Mouse (Mus musculus) monocyte, adult 5-6 weeks (primary cell): ENCODE data around the gene Dock9. TPM values are rescaled to one million over a fixed set of nuclear protein-coding genes. Genes with fewer than 3 reads are reported as not detected.
A peak's percentile ranks its signal among the peaks of the same experiment; 100 is the strongest.

Experiments
- ATAC-seq: fragments of 153-309, 156-312 bp; replicated peaks from 2 replicates; pipeline ENCODE4 v1.8.0; 2017; ENCODE audit warnings: mild to moderate bottlenecking; ENCODE audit not compliant: low TSS enrichment, insufficient number of reproducible peaks, severe bottlenecking, poor library complexity, low FRiP score
- total RNA-seq: library from RNA; stranded (forward); fragments of 200-1000, 200-491, 200-594 nt; gene quantifications from 3 replicates; pipeline ENCODE4 v1.2.3, GENCODE M21; 2017

Gene Dock9
- total RNA-seq, 1 experiment from 2014 or later = 3.1 TPM

DNA sequence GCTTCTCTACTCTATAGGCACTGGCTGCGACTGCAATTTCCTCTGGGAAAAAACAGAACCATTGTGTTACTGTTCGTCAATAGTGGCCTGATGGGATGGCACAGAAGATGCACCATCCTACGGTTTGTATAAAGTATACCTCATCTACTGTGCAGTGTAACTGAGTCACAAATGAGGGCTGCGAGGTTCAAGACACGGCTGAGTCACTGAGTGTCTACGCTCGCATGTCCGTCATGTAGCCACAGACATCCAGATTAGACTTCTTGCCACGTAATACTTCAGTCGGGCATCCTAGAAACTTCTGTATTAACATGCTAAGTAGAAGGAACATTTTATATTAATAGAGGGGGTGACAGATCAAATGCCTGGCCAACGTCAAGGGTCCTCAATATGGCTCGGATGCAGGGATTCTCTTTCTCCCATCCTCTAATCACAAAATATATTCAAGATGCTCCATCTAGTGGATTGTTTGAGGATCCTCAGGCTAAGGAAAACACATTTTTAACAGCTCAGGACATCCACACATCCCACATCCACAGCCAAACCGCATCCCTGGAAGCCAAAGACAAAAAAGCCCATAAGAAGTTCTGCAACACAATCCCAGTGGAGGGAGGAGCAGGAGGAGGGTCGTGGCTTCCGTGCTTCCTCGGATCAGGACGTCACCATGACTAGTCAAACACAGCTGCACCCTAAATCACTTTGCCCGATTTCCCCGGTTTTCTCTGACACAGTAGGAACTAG is 44.8 kb downstream of the Dock9 start:
- ATAC-seq = no peak

DNA sequence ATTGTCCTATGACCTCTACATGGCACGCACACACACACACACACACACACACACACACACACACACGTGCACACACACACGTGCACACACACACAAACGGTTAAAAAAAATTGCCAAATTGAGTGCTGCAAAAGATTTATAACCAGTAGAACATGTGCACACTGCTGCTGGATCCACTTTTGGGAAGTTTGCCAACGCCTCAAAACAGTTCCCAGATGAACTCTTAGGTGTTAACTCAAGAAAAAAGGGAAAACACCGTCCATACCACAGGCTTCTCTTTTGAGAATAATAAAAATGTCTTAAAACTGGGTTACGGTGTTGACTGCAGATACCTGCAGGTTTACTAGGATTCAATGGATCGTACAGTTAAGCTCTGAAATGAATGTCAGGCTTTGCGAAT is 48.0 kb downstream of the Dock9 start:
- ATAC-seq = no peak

DNA sequence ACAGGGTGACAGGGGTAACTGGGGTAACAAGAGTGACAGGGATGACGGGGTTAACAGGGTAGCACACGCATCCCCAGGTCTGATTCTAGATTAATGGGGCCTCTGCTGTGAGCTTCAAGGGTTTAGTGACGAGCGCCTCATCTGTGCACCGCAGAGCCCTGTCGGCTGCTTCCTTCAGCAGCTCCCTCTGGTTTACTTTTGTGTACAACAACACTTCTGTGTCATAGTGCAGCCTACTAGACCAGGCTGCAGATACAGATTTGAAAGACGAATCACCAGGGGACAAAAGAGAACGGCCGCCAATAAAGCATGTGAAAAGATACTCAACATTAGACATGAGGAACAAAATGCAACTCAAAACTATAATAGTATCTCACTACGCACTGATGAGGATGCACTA is 48.6 kb downstream of the Dock9 start:
- no peak for ATAC-seq

DNA sequence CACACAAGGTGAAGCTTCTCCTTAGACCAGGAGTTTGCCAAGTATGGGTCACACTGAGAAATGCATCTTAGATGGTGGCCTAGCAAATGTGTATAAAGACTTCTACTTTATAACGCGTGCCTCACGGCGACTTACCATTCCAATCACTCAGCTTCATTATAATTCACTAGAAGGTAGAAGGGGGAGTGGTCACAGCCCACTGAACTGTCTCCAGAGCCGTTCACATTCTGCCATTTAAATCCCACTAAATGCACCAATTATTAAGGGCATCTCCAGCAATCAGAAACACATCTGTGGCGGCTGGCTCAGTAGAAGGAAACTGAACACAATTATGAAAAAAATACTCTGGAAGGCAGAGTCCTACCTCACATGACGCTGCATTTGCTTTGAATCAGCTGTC is 50.3 kb downstream of the Dock9 start:
- no peak for ATAC-seq

DNA sequence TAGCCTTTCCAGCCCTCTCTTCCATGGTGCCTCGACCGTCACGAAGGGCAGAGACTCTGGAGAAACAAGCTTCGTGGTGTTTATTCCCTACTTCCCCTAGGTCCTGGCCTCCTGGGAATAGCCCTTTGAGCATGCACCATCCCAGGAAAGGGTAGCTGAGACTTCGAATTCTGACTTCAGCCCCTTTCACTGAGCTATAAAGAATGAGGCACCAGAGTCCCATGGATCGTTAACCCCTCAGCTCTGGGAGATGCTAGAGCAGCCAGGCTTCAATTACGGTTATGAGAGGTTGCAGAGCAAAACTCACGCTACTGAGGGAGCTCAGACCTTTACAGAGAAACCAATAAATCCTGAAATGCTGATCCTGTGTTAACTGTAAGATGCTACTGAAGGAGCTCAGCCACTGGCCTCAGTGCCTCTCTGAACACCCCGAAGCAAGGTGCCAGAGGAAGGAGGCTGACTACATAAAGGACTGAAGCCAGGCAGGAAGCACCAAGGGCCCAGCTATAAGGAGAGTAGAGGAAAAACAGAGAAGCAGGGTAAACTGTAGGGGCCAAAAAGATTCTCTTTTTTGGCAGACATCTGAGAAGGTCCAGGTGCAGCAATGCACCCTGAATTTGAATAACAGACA is 53.7 kb downstream of the Dock9 start:
- ATAC-seq = no peak

DNA sequence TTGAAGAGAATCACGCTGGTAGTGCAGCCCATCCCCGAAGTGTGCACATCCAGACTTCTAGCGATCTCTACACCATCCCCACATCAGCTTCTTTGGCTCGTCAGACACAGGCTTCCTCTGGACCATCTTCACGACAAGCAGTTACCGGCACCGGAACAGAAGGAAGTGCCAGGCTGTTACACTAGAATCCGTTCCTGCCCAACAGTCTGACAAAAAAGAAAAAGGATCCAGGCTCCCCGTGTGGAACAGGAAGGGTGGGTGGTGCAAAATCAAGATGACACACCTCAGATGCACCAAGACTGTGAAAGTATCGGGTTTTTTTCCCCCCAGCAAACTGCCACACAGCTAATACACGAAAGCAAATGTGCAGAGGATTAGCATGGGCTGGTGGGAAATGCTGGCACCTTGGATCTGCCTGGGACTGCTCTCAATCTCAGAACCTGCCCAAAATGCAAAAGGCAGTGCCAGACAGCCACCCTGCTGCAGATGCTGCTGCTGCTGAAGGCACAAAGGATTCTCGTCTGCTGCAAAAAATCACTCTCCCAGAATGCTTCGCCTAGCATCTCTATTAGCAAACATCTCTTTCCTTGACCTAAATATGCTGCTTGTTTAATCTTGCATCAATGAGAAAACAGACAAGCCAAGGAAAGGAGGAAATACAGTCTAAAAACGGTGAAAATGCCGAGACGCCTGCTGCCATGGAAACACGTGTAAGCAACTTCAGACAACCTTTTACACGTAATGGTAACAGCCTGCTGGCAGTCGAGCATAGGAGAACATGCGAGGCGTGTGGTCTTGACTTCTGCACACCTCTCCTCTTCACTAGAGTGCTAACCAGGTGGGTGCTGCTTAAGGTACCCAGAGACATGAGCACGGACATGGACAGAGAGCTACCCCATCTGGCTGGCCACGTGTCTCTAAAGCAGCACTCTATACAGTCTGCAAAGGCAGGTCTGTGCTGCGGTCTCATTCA is 58.9 kb downstream of the Dock9 start:
- no peak for ATAC-seq

DNA sequence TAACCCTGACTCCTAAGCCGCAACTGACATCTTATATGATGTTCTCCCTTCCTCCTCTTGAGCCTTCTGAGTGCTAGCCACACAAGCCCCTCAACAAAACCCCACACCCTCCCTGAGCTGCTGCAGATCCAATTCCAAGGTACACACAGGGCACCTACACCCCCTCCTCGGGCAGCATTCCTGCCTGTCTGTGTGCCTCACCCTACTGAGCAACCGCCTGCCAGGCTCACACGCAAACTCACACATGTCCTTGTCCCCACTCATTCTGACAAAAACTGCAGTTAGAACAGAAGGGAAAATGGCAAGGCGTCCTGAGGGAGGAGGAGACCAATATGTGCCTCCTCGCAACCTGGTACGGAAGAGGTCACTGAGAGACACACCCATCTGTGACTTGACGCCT is 60.4 kb downstream of the Dock9 start:
- ATAC-seq = no peak

DNA sequence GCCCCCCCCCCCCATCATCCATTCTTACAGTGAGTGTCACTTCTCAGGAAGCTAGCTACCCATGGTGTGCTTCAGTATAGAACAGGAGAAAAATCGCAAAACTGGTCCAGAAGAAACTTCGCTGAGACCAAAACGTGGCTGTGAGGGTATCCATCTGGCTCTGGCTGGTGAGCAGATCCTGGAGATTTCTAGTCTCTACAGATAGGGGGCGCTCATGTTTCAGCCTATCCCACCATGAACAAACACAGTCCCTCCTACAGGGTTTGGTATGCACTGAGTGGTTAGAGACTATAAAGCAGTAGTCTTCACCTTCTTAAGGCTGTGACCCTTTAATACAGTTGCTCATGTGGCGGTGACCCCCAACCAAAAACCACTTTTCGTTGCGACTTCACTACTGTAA is 62.0 kb downstream of the Dock9 start:
- ATAC-seq = no peak

DNA sequence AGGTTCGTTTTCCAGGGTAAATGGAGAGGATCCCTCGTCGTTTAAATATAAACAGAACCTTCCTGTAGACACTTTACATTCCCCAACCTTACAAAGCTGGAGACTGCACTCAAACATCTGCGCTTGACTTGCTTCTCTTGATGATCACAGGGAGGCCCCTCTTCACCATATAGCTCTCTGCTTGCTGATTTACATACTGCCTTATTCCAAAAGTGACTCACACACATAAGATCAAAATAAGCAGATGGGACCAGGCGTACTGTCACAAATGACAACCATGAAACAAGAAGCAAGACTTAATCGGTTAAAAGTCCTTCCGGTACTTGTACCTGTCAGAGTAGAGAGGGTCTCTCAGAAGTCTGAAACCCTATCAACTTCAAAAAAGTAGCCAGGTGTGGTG is 63.4 kb downstream of the Dock9 start:
- ATAC-seq = no peak

DNA sequence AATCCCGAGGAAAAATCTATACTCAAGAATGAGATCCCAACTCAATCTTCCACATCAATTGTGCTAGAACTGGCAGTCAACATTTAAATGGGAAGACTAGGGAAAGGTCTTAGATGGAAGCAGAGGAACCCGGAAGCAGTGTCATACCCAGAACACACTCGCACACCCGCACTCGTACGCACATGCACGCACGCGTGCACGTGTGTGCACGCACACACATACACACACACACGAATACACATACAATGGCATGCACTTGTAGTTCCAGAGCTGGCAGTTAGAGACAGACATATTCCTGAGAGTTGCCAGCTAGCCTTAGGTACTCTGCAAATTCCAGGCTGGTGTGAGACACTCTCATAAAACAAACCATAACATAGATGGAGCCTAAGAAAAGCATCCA is 63.9 kb downstream of the Dock9 start:
- no peak for ATAC-seq

DNA sequence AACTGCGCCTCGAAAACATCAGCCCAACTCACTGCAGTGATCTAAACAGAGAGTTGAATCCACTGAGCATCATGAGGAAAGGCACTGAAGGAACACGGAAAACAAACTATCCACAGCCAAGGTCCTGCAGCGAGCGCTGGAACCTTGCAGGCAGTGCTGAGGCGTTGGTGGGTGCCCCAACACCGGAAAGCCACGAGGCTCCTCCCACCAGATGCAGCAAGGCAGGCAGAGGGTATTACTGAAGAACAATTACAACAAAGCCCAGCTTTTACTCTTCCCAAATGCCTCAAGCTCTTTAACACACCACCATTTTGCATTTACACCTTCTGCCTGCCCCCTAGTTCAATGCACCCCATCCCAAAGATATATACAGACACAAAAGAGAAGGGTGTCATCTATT is 65.4 kb downstream of the Dock9 start:
- ATAC-seq = no peak

DNA sequence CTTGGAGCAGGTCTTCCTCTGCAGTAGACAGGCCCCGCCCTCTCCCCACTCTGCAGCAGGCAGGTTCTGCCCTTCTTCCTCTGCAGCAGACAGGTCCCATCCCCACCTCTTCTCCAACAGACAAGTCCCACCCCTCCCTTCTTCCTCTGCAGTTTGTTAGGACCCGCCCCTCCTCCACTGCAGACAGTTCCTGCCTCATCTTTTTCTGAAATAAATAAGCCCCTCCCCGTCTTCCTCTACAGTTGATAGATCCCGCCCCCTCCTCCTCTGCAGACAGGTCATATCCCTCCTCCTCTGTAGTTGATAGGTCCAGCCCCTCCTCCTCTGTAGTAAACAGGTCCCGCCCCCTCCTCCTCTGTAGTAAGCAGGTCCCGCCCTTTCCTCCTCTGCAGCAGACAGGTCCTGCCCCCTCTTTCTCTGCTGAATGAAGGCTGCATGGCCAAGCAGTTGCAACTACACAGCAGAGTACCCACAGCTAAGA is 65.9 kb downstream of the Dock9 start:
- peak; percentile 72 for ATAC-seq

DNA sequence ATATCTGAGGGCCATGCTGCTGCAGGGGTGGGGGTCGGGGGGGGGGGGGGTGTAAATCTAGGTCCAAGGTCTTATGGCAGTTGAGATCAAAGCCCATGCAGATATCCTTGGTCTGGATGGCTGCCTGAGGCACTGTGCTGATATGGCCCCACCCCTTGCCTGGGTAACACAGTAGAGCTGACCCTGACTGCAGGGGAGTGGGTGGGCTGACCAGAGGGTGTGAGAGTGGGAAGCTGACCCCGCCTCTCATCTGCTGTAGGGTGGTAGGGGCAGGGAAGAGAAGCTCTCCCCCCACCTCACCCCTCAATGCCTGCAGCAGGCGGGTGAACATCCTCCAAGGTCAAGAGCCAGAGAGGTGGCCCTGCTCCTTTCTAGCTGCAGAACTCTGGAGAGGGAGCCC is 66.7 kb downstream of the Dock9 start:
- no peak for ATAC-seq

DNA sequence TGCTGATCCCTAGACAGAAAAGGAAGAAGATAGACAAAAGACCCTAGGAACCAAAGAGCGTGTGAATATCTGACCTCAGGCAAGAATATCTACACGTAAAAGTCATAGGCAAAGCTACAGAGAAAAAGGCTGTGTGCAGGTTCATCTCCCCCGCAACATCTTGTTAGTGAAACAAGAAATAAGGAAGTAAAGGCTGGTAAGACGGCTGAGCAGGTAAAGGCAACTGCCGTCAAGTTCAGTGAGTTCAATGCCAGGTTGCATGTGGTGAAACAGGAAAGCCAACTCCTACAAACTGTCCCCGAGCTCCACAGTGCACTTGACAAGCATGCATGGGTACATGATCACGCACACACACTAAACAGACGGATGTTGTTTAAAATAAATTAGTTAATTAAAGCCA is 69.6 kb downstream of the Dock9 start:
- ATAC-seq = no peak

DNA sequence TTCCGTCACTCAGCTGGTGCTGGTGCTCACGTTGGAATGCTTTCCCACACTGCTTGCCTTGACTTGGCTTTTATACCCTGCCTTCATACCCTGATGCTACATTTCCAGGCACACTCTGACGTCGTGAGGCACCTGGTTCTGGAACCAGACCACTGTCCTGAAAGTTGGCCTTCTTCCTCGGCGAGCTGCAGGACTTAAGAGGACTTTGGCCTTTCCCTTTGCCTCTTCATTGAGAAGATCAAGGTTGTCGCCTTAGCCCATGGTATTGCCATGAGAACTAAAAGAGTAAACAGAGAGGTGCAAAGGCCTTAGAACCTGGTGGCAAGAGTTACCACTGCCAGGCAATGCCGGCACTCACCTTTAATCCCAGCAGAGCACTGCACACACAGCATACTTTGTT is 73.1 kb downstream of the Dock9 start:
- ATAC-seq = no peak

DNA sequence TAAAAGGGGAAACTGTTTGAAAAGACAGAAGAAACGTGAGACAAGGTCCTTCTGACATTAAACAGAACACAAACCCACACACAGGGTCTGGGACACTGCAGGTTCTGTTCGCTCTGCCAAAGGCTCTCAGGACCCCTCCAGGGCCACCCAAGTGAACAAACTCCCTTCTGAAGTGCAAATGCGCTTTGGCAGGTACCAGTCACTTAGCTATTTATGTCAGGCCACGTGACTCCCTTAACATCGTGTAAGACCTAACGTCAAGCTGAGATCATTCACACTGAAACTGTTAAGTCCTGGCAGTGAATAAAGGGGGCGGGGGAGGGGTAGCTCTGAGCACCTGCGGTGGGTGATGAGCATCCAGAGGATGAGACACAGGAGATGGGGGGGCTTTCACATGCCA is 74.9 kb downstream of the Dock9 start:
- ATAC-seq = no peak

DNA sequence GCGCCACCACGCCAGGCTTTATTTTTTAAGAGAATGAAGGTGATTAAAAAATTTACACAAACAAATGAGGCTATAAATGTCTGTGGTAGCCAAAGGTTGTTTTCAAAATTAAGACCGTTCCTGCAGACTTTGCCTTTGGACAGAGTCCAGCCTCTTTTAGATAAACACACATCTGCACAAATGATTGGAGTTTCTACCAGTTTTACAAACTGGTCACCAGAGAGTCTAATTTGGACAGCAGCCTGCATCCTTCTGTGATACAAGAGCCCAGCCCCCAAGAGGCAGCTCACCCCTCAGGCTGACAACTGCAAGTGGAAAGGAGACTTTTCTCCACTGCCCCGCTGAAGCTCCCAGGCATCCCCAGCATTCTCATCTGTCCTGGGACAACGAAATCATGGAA is 76.2 kb downstream of the Dock9 start:
- no peak for ATAC-seq

DNA sequence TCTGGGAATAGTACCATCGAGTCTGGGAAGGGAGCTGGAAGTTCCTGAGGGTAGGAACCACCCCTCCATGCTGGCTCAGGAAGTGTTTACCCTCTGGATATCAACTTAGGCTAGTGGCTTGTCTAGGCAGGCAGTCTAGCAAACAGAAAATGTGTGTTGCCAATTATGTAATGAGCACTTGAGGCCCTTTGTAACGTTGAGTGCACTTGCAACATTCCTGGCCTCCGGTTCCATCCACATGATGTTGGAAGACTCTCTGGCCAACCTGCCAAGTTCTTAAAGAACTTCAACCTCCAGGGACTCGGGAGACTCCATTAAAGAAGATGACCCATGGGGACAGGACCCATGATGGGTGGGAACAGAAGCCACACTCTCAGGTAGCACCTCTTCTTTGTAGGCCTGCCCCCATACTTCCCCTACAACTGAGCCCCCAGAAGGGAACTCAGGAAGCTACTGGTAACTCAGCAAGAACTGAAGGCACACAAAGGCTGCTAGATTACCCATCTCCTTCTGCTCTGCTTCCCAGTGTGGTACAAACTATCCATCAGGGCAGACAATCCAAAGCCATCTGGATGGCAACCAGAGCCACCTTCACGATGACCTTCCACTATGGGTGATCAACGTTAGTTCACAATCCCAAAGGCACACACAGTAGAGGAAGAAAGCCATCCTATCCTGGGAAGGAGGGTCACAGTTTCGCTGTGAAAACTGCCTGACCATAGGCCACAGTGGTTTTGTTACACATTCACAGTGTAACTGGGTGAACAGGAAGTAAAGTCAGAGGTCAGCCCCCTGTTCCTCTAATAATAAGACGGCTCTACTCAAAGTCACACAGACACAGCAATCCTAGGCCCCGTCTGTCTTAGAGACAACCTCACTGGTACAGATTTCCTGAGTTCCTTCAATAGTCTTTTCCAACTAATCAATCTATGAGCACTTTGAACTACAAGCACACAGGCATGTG is 77.7 kb downstream of the Dock9 start:
- ATAC-seq = no peak
